Mouse (Mus musculus) midbrain, embryonic 15.5 days (tissue): Measurements from ENCODE around the gene Clec4e. TPM values are rescaled to one million over a fixed set of nuclear protein-coding genes. Genes with fewer than 3 reads are reported as not detected.
"Not testable (repeated sequence)": the region's sequence is repeated elsewhere in the genome, so short reads cannot be mapped to it uniquely, and the experiment has no call there.

Source experiments
- ATAC-seq: fragments of 200-750 bp; cut with Nextera tagmentation; replicated peaks from 2 replicates; pipeline ENCODE4 v1.8.0; 2017; ENCODE audit warnings: moderate TSS enrichment
- H3K27ac ChIP-seq: fragments of 300-500 bp; sonication (generic); 2 replicates; pipeline ENCODE4 v1.5.1; 2015; ENCODE audit warnings: mild to moderate bottlenecking, inconsistent platforms
- H3K27me3 ChIP-seq: fragments of 300-500 bp; sonication (generic); replicated peaks from 2 replicates; pipeline ENCODE4 v1.6.1; 2015; ENCODE audit warnings: inconsistent platforms
- H3K36me3 ChIP-seq: fragments of 300-500 bp; sonication (generic); replicated peaks from 2 replicates; pipeline ENCODE4 v1.6.1; 2015; ENCODE audit warnings: inconsistent platforms
- H3K4me1 ChIP-seq: fragments of 300-500 bp; sonication (generic); 2 replicates; pipeline ENCODE4 v1.6.1; 2015; ENCODE audit warnings: inconsistent platforms
- H3K4me2 ChIP-seq: fragments of 300-500 bp; sonication (generic); 2 replicates; pipeline ENCODE4 v1.6.1; 2015; ENCODE audit warnings: inconsistent platforms, mild to moderate bottlenecking, moderate library complexity
- H3K4me3 ChIP-seq: fragments of 300-500 bp; sonication (generic); 2 replicates; pipeline ENCODE4 v1.5.1; 2015; ENCODE audit warnings: mild to moderate bottlenecking, inconsistent platforms
- H3K9ac ChIP-seq: fragments of 300-500 bp; sonication (generic); 2 replicates; pipeline ENCODE4 v1.6.1; 2015; ENCODE audit warnings: mild to moderate bottlenecking, inconsistent platforms
- H3K9me3 ChIP-seq: fragments of 300-500 bp; sonication (generic); 2 replicates; pipeline ENCODE4 v1.6.1; 2016; ENCODE audit warnings: inconsistent platforms
- WGBS: fragments of 180-500 bp; shearing (Covaris S2); methylation state at CpG from one replicate; pipeline ENCODE4 v1.1.7; 2015; ENCODE audit warnings: mixed read lengths; 5-methylcytosine and 5-hydroxymethylcytosine counted together
- polyA plus RNA-seq: library from polyadenylated mRNA; unstranded; fragments of >200 nt; fragmentation: Nextera tagmentation; extraction: Ambion mirVana; gene quantifications from 2 replicates; pipeline ENCODE4 v1.2.1, GENCODE M21; 2015

The Clec4e gene
- polyA plus RNA-seq, 1 experiment from 2014 or later, result not detected

GRCm38 (mm10) chr6:123261555-123262161 is 28.0 kb downstream of the Clec4e start, which contains the start of gene Clec4d:
Gene Clec4d (plus strand): TSS chr6:123262111.
- no peak within 1 kb of the TSS for H3K4me2 ChIP-seq
- H3K9me3 ChIP-seq, result no peaks in the 10 kb centered on the region
- H3K4me3 ChIP-seq, result no peak within 1 kb of the TSS
- H3K4me1 ChIP-seq, result no peaks in the 10 kb centered on the region
- ATAC-seq, result no peak
- H3K9ac ChIP-seq, result no peak within 1 kb of the TSS
- H3K36me3 ChIP-seq, result no peaks in the 10 kb centered on the region
- WGBS, result 71% methylated on average over 4 of the region's 4 CpGs
- H3K27me3 ChIP-seq, result no peaks in the 10 kb centered on the region
- no peak within 1 kb of the TSS for H3K27ac ChIP-seq

- Histone ChIP-seq H3K4me1 (no peaks in the 10 kb centered on the region), H3K27me3 (no peaks in the 10 kb centered on the region), H3K4me2 (no peak overlapping the region), H3K9ac (no peak overlapping the region), H3K36me3 (no peaks in the 10 kb centered on the region), H3K4me3 (no peak overlapping the region), H3K27ac (no peak overlapping the region), H3K9me3 (no peaks in the 10 kb centered on the region)
- no peak for ATAC-seq
- 89% methylated on average over 1 of the region's 1 CpGs for WGBS
These were observed 28.8 kb downstream of the Clec4e start for GRCm38 (mm10) chr6:123260868-123261267.

- no peak overlapping the region for H3K9ac ChIP-seq
- no peaks in the 10 kb centered on the region for H3K9me3 ChIP-seq
- H3K4me2 ChIP-seq, result no peak overlapping the region
- H3K4me3 ChIP-seq, result no peak overlapping the region
- no peaks in the 10 kb centered on the region for H3K36me3 ChIP-seq
- H3K27me3 ChIP-seq, result no peaks in the 10 kb centered on the region
- WGBS, result 87% methylated on average over 4 of the region's 4 CpGs
- no peak for ATAC-seq
- H3K4me1 ChIP-seq, result no peaks in the 10 kb centered on the region
- no peak overlapping the region for H3K27ac ChIP-seq
These were observed 29.6 kb downstream of the Clec4e start for GRCm38 (mm10) chr6:123259889-123260603.

GRCm38 (mm10) chr6:123258946-123259345 is 30.7 kb downstream of the Clec4e start:
- Histone ChIP-seq H3K4me2 (no peak overlapping the region), H3K36me3 (no peaks in the 10 kb centered on the region), H3K9ac (no peak overlapping the region), H3K27ac (no peak overlapping the region), H3K9me3 (no peaks in the 10 kb centered on the region), H3K27me3 (no peaks in the 10 kb centered on the region), H3K4me3 (no peak overlapping the region), H3K4me1 (no peaks in the 10 kb centered on the region)
- no peak for ATAC-seq
- 76% methylated on average over 3 of the region's 3 CpGs for WGBS

- no peaks in the 10 kb centered on the region for H3K9me3 ChIP-seq
- H3K27ac ChIP-seq, result no peak overlapping the region
- no peak overlapping the region for H3K4me3 ChIP-seq
- ATAC-seq, result no peak
- no peaks in the 10 kb centered on the region for H3K27me3 ChIP-seq
- H3K4me2 ChIP-seq, result no peak overlapping the region
- H3K4me1 ChIP-seq, result no peaks in the 10 kb centered on the region
- H3K36me3 ChIP-seq, result no peaks in the 10 kb centered on the region
- H3K9ac ChIP-seq, result no peak overlapping the region
These were observed 36.9 kb downstream of the Clec4e start for GRCm38 (mm10) chr6:123252735-123253134.

GRCm38 (mm10) chr6:123248862-123249261 is 40.8 kb downstream of the Clec4e start:
- H3K4me2 ChIP-seq, ATAC-seq, H3K27me3 ChIP-seq, H3K36me3 ChIP-seq, H3K9me3 ChIP-seq, H3K4me1 ChIP-seq, H3K27ac ChIP-seq, H3K4me3 ChIP-seq, H3K9ac ChIP-seq: not testable (repeated sequence)
- WGBS, result 87% methylated on average over 2 of the region's 2 CpGs

- Histone ChIP-seq H3K36me3 (no peaks in the 10 kb centered on the region), H3K9me3 (no peaks in the 10 kb centered on the region), H3K4me3 (no peak overlapping the region), H3K4me2 (no peak overlapping the region), H3K9ac (no peak overlapping the region), H3K4me1 (no peaks in the 10 kb centered on the region), H3K27me3 (no peaks in the 10 kb centered on the region), H3K27ac (no peak overlapping the region)
- no peak for ATAC-seq
- 88% methylated on average over 5 of the region's 5 CpGs for WGBS
These were observed 45.5 kb downstream of the Clec4e start for GRCm38 (mm10) chr6:123244201-123244600.

- no peak overlapping the region for H3K4me2 ChIP-seq
- no peak for ATAC-seq
These were observed 52.1 kb downstream of the Clec4e start for GRCm38 (mm10) chr6:123237582-123237981.

More at GRCm38 (mm10) chr6:123237582-123237981, 52.1 kb downstream of the Clec4e start:
- Histone ChIP-seq H3K27me3 (no peaks in the 10 kb centered on the region), H3K4me3 (no peak overlapping the region), H3K27ac (no peak overlapping the region), H3K9me3 (no peaks in the 10 kb centered on the region), H3K4me1 (no peaks in the 10 kb centered on the region), H3K36me3 (no peaks in the 10 kb centered on the region), H3K9ac (no peak overlapping the region)

Other genes with a start within 250 kb of the Clec4e start
- not detected in 2 replicates for gene Clec4b1, start 239.9 kb downstream of the Clec4e start, polyA plus RNA-seq
- gene Clec4a2, start 183.4 kb downstream of the Clec4e start, polyA plus RNA-seq, result 1.5 and 2.6 TPM in 2 replicates
- not detected in 2 replicates for gene Clec4b2, start 117.0 kb downstream of the Clec4e start, polyA plus RNA-seq
- gene Clec4n, start 60.0 kb downstream of the Clec4e start, polyA plus RNA-seq, result 1.2 and 1.4 TPM in 2 replicates
- gene Clec4d, start 27.8 kb downstream of the Clec4e start, polyA plus RNA-seq, result not detected in 2 replicates
- not detected in 2 replicates for gene Vmn2r19, start 18.5 kb upstream of the Clec4e start, polyA plus RNA-seq
- gene Vmn2r20, start 128.2 kb upstream of the Clec4e start, polyA plus RNA-seq, result not detected in 2 replicates
- gene Vmn2r21, start 243.5 kb upstream of the Clec4e start, polyA plus RNA-seq, result not detected in 2 replicates